Mouse (Mus musculus): ENCODE data around the gene Slc22a27. TPM values are rescaled to one million over a fixed set of nuclear protein-coding genes. Genes with fewer than 3 reads are reported as not detected.

The Slc22a27 gene
- not detected in 2 replicates for polyA plus RNA-seq (2012; rRNA removed)

DNA sequence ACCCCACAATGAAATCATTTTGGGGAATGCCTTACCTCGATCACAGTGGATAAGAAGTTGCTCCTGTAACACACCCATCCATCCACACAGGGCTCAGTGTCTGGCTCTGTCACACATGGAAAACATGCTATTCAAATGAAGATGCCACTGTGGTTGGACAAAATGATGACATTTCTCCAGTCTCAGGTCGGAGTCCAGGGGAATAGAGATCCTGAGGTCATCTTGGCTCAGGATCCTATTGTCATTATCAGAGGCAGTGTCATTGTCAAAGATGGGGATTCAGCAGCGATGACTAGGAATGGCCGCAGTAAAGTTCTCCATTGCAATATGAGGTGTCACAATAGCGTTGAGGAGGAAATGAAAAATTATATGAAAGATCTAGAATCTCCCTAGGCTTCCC, at the start of gene Slc22a27:
TSS of gene Slc22a27 (minus strand) at position 101 of the 400 bp plus-strand sequence.

Other genes with a start within 250 kb of the Slc22a27 start
- not detected in 2 replicates for gene Slc22a26, start 163.4 kb downstream of the Slc22a27 start, polyA plus RNA-seq (2012; rRNA removed)
- gene Slc22a28, start 166.0 kb upstream of the Slc22a27 start, polyA plus RNA-seq (2012; rRNA removed) = not detected in 2 replicates

All from colon, adult 2 months (tissue).